Mouse (Mus musculus) hematopoietic stem cell, adult 5-6 weeks (primary cell): ENCODE measurements around the gene Cfap52. TPM values are rescaled to one million over a fixed set of nuclear protein-coding genes. Genes with fewer than 3 reads are reported as not detected.

Experiments
- ATAC-seq, 2 experiments: fragments of 125-278 bp in 1 of 2; replicated peaks in 1 of 2; 2 replicates each; pipeline ENCODE4 v1.8.0; 2016 to 2017; ENCODE audit warnings: inconsistent platforms in 2 of 2, mild to moderate bottlenecking in 2 of 2, moderate number of reproducible peaks in 2 of 2, low read depth in 1 of 2, moderate TSS enrichment in 1 of 2; ENCODE audit not compliant: low FRiP score in 2 of 2, poor library complexity in 2 of 2, severe bottlenecking in 2 of 2, insufficient read depth in 1 of 2, low TSS enrichment in 1 of 2
- total RNA-seq: library from RNA; stranded (forward); fragments of 172-1452, 232-1000 nt; gene quantifications from 2 replicates; pipeline ENCODE4 v1.2.3, GENCODE M21; 2017

Gene Cfap52
- total RNA-seq, 1 experiment from 2014 or later: not detected

DNA sequence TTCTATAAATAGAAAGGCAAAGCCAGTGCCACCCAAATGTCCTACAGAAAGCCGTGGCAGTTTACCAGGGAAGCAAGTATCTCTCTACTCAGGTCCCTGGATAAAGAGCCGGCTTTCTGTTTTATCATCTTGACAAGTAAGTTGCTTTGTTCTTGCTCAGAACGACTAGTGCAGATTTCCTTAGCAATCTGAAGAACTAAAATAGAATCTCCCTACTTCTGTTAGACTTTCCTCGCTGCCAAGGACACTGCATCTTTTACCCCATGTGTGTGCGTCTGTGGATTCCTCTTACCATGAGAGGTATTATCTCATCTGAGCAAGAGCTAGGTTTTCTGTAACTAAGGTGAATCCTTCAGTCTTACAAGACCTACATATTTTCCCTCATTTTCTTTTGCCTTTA lies 76.9 kb downstream of the Cfap52 start:
- no peak for ATAC-seq

DNA sequence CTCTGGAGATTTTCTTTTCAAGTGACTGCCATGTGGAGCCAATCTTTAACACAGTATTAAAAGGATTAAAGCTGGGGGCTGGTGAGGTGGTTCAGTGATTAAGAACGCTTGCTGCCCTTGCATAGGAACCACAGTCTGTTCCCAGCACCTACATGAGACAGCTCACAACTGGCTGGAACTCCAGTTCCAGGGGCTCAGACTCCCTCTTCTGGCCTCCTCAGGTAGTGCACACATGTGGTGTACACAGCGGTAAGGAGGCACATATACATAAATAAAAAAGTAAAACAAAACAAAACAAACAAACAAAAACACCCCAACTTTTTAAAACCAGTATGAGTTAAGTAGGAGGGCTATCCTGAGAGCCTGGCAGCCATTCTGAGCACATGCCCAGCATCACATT lies 79.5 kb downstream of the Cfap52 start:
- no peak for ATAC-seq

Other genes starting within 250 kb of the Cfap52 start
- gene Glp2r, start 194.5 kb downstream of the Cfap52 start, total RNA-seq: not detected in 2 replicates
- gene Gsg1l2, start 191.0 kb downstream of the Cfap52 start, total RNA-seq: not detected in 2 replicates
- gene Dhrs7c, start 167.5 kb downstream of the Cfap52 start, total RNA-seq: not detected in 2 replicates
- not detected in 2 replicates for gene Usp43, start 43.5 kb downstream of the Cfap52 start, total RNA-seq
- gene Stx8, start 542 bp upstream of the Cfap52 start, total RNA-seq: 12.3 and 29.1 TPM in 2 replicates